Mouse (Mus musculus): ENCODE results near the gene Tagln2. TPM values are rescaled to one million over a fixed set of nuclear protein-coding genes. Genes with fewer than 3 reads are reported as not detected.
A peak's percentile ranks its signal among the peaks of the same experiment; 100 is the strongest.

Tagln2 gene
- polyA plus RNA-seq, 1 experiment from 2014 or later: 351 TPM

- 33% methylated on average over 14 of the region's 14 CpGs for WGBS
- peak overlapping the region; percentile 86 for H3K27ac ChIP-seq (ENCODE audit: poor library complexity, severe bottlenecking)
- peak overlapping the region; percentile 67 for H3K4me3 ChIP-seq
- no peak for ATAC-seq (ENCODE audit: insufficient number of reproducible peaks, low FRiP score)
- peaks cover 73% of the 10 kb centered on the region for H3K4me1 ChIP-seq (replicated peaks)
- no peaks in the 10 kb centered on the region for H3K9me3 ChIP-seq (replicated peaks)
- no peaks in the 10 kb centered on the region for H3K27me3 ChIP-seq (replicated peaks)
- peak overlapping the region; percentile 77 for H3K4me2 ChIP-seq
- peak overlapping the region; percentile 84 for H3K9ac ChIP-seq
- peaks cover 37% of the 10 kb centered on the region for H3K36me3 ChIP-seq
Observed at GRCm38 (mm10) chr1:172503111-172503997, 3.5 kb downstream of the Tagln2 start.

GRCm38 (mm10) chr1:172504756-172505155 is 4.9 kb downstream of the Tagln2 start:
- ATAC-seq (ENCODE audit: insufficient number of reproducible peaks, low FRiP score): no peak
- H3K4me3 ChIP-seq: peak overlapping the region; percentile 67; the same call in 1 of the 2 replicates
- no peaks in the 10 kb centered on the region for H3K27me3 ChIP-seq (replicated peaks)
- WGBS: 63% methylated on average over 8 of the region's 8 CpGs
- H3K9me3 ChIP-seq (replicated peaks): no peaks in the 10 kb centered on the region
- H3K4me1 ChIP-seq (replicated peaks): peaks cover 75% of the 10 kb centered on the region
- H3K27ac ChIP-seq (ENCODE audit: poor library complexity, severe bottlenecking): peak overlapping the region; percentile 86
- H3K4me2 ChIP-seq: peak overlapping the region; percentile 77
- peaks cover 45% of the 10 kb centered on the region for H3K36me3 ChIP-seq
- peak overlapping the region; percentile 84; the same call in 1 of the 2 replicates for H3K9ac ChIP-seq

- Histone ChIP-seq H3K9ac (no peak overlapping the region), H3K27ac (ENCODE audit: poor library complexity, severe bottlenecking) (peak overlapping the region; percentile 67), H3K9me3 (replicated peaks) (no peaks in the 10 kb centered on the region), H3K4me2 (no peak overlapping the region), H3K36me3 (peaks cover 45% of the 10 kb centered on the region), H3K4me1 (replicated peaks) (peaks cover 87% of the 10 kb centered on the region), H3K27me3 (replicated peaks) (no peaks in the 10 kb centered on the region), H3K4me3 (no peak overlapping the region)
- ATAC-seq (ENCODE audit: insufficient number of reproducible peaks, low FRiP score): no peak
- WGBS: 52% methylated on average over 5 of the region's 5 CpGs
Observed at GRCm38 (mm10) chr1:172507001-172507400, 7.2 kb downstream of the Tagln2 start.

- no peak; the same call in 1 of the 2 replicates for ATAC-seq (ENCODE audit: insufficient number of reproducible peaks, low FRiP score)
- peaks cover 45% of the 10 kb centered on the region for H3K36me3 ChIP-seq
- no peaks in the 10 kb centered on the region for H3K27me3 ChIP-seq (replicated peaks)
- H3K4me3 ChIP-seq: no peak overlapping the region
- no peak overlapping the region for H3K4me2 ChIP-seq
- no peaks in the 10 kb centered on the region for H3K9me3 ChIP-seq (replicated peaks)
- H3K27ac ChIP-seq (ENCODE audit: poor library complexity, severe bottlenecking): peak overlapping the region; percentile 67
- H3K9ac ChIP-seq: no peak overlapping the region
- H3K4me1 ChIP-seq (replicated peaks): peaks cover 86% of the 10 kb centered on the region
- 69% methylated on average over 3 of the region's 3 CpGs for WGBS
Observed at GRCm38 (mm10) chr1:172507701-172508100, 7.9 kb downstream of the Tagln2 start.

- H3K27ac ChIP-seq (ENCODE audit: poor library complexity, severe bottlenecking): peak overlapping the region; percentile 67
- no peaks in the 10 kb centered on the region for H3K9me3 ChIP-seq (replicated peaks)
- ATAC-seq (ENCODE audit: insufficient number of reproducible peaks, low FRiP score): peak; percentile 72
- H3K36me3 ChIP-seq: peaks cover 45% of the 10 kb centered on the region
- H3K9ac ChIP-seq: no peak overlapping the region
- no peak overlapping the region for H3K4me3 ChIP-seq
- no peak overlapping the region for H3K4me2 ChIP-seq
- WGBS: 17% methylated on average over 2 of the region's 2 CpGs
- no peaks in the 10 kb centered on the region for H3K27me3 ChIP-seq (replicated peaks)
- peaks cover 86% of the 10 kb centered on the region for H3K4me1 ChIP-seq (replicated peaks)
Observed at GRCm38 (mm10) chr1:172508172-172508571, 8.3 kb downstream of the Tagln2 start.

GRCm38 (mm10) chr1:172509235-172509634 is 9.4 kb downstream of the Tagln2 start:
- peaks cover 86% of the 10 kb centered on the region for H3K4me1 ChIP-seq (replicated peaks)

GRCm38 (mm10) chr1:172509983-172510382 is 10.1 kb downstream of the Tagln2 start:
- no peak for ATAC-seq (ENCODE audit: insufficient number of reproducible peaks, low FRiP score)
- peak overlapping the region; percentile 56; the same call in 1 of the 2 replicates for H3K27ac ChIP-seq (ENCODE audit: poor library complexity, severe bottlenecking)
- 46% methylated on average over 8 of the region's 8 CpGs for WGBS
- H3K27me3 ChIP-seq (replicated peaks): no peaks in the 10 kb centered on the region
- H3K9me3 ChIP-seq (replicated peaks): no peaks in the 10 kb centered on the region
- no peak overlapping the region for H3K4me3 ChIP-seq
- H3K36me3 ChIP-seq: peaks cover 42% of the 10 kb centered on the region
- H3K9ac ChIP-seq: no peak overlapping the region
- H3K4me2 ChIP-seq: no peak overlapping the region
- H3K4me1 ChIP-seq (replicated peaks): peaks cover 84% of the 10 kb centered on the region

More at GRCm38 (mm10) chr1:172509235-172509634, 9.4 kb downstream of the Tagln2 start:
- Histone ChIP-seq H3K27me3 (replicated peaks) (no peaks in the 10 kb centered on the region), H3K4me3 (no peak overlapping the region), H3K36me3 (peaks cover 45% of the 10 kb centered on the region), H3K27ac (ENCODE audit: poor library complexity, severe bottlenecking) (peak overlapping the region; percentile 42; the same call in 1 of the 2 replicates), H3K9ac (no peak overlapping the region; the same call in 1 of the 2 replicates), H3K9me3 (replicated peaks) (no peaks in the 10 kb centered on the region), H3K4me2 (no peak overlapping the region)
- no peak for ATAC-seq (ENCODE audit: insufficient number of reproducible peaks, low FRiP score)
- WGBS: 72% methylated on average over 5 of the region's 5 CpGs

GRCm38 (mm10) chr1:172510421-172510972 is 10.7 kb downstream of the Tagln2 start:
- H3K27ac ChIP-seq (ENCODE audit: poor library complexity, severe bottlenecking): peak overlapping the region; percentile 56; the same call in 1 of the 2 replicates
- peaks cover 82% of the 10 kb centered on the region for H3K4me1 ChIP-seq (replicated peaks)
- peaks cover 37% of the 10 kb centered on the region for H3K36me3 ChIP-seq
- no peaks in the 10 kb centered on the region for H3K9me3 ChIP-seq (replicated peaks)
- no peak overlapping the region for H3K4me3 ChIP-seq
- ATAC-seq (ENCODE audit: insufficient number of reproducible peaks, low FRiP score): no peak
- WGBS: 26% methylated on average over 13 of the region's 13 CpGs
- H3K27me3 ChIP-seq (replicated peaks): no peaks in the 10 kb centered on the region
- H3K9ac ChIP-seq: no peak overlapping the region
- no peak overlapping the region for H3K4me2 ChIP-seq

- no peaks in the 10 kb centered on the region for H3K27me3 ChIP-seq (replicated peaks)
- H3K36me3 ChIP-seq: peaks cover 12% of the 10 kb centered on the region; the same call in 1 of the 2 replicates
- peaks cover 63% of the 10 kb centered on the region for H3K4me1 ChIP-seq (replicated peaks)
- peak overlapping the region; percentile 52 for H3K4me2 ChIP-seq
- peaks cover 4% of the 10 kb centered on the region for H3K9me3 ChIP-seq (replicated peaks)
- H3K9ac ChIP-seq: peak overlapping the region; percentile 26
- 0 out of 2 replicates have a peak overlapping the region, but pooled peaks have one; percentile 10 for H3K4me3 ChIP-seq
- WGBS: 20% methylated on average over 13 of the region's 13 CpGs
- no peak for ATAC-seq (ENCODE audit: insufficient number of reproducible peaks, low FRiP score)
- peak overlapping the region; percentile 77 for H3K27ac ChIP-seq (ENCODE audit: poor library complexity, severe bottlenecking)
Observed at GRCm38 (mm10) chr1:172512962-172513361, 13.1 kb downstream of the Tagln2 start.

GRCm38 (mm10) chr1:172513525-172514212 is 13.8 kb downstream of the Tagln2 start:
- WGBS: 31% methylated on average over 17 of the region's 17 CpGs
- peak overlapping the region; percentile 52 for H3K4me2 ChIP-seq

More at GRCm38 (mm10) chr1:172513525-172514212, 13.8 kb downstream of the Tagln2 start:
- Histone ChIP-seq H3K27ac (ENCODE audit: poor library complexity, severe bottlenecking) (peak overlapping the region; percentile 77), H3K9ac (no peak overlapping the region), H3K27me3 (replicated peaks) (no peaks in the 10 kb centered on the region), H3K4me1 (replicated peaks) (peaks cover 56% of the 10 kb centered on the region), H3K4me3 (no peak overlapping the region), H3K36me3 (peaks cover 5% of the 10 kb centered on the region; the same call in 1 of the 2 replicates), H3K9me3 (replicated peaks) (peaks cover 5% of the 10 kb centered on the region)
- peak; percentile 72 for ATAC-seq (ENCODE audit: insufficient number of reproducible peaks, low FRiP score)
